Mouse (Mus musculus) forebrain, embryonic 12.5 days (tissue): Measurements from ENCODE around the gene Rhox4d. TPM values are rescaled to one million over a fixed set of nuclear protein-coding genes. Genes with fewer than 3 reads are reported as not detected.
"Not testable (repeated sequence)": the region's sequence is repeated elsewhere in the genome, so short reads cannot be mapped to it uniquely, and the experiment has no call there.

ENCODE experiments used
- ATAC-seq: fragments of 200-750 bp; cut with Nextera tagmentation; 2 replicates; pipeline ENCODE4 v1.8.0; 2017; ENCODE audit warnings: moderate TSS enrichment; ENCODE audit not compliant: low FRiP score
- H3K27ac ChIP-seq: fragments of 300-500 bp; sonication (generic); 2 replicates; pipeline ENCODE4 v1.5.1; 2016; ENCODE audit warnings: mild to moderate bottlenecking
- H3K27me3 ChIP-seq: fragments of 300-500 bp; sonication (generic); 2 replicates; pipeline ENCODE4 v1.6.1; 2016; ENCODE audit warnings: mild to moderate bottlenecking
- H3K36me3 ChIP-seq: fragments of 300-500 bp; sonication (generic); replicated peaks from 2 replicates; pipeline ENCODE4 v1.6.1; 2016; ENCODE audit warnings: mild to moderate bottlenecking
- H3K4me1 ChIP-seq: fragments of 300-500 bp; sonication (generic); 2 replicates; pipeline ENCODE4 v1.6.1; 2016
- H3K4me2 ChIP-seq: fragments of 300-500 bp; sonication (generic); 2 replicates; pipeline ENCODE4 v1.6.1; 2016; ENCODE audit warnings: mild to moderate bottlenecking, moderate library complexity
- H3K4me3 ChIP-seq: fragments of 300-500 bp; sonication (generic); replicated peaks from 2 replicates; pipeline ENCODE4 v1.5.1; 2016; ENCODE audit warnings: mild to moderate bottlenecking
- H3K9ac ChIP-seq: fragments of 300-500 bp; sonication (generic); 2 replicates; pipeline ENCODE4 v1.6.1; 2016; ENCODE audit warnings: mild to moderate bottlenecking
- H3K9me3 ChIP-seq: fragments of 300-500 bp; sonication (generic); 2 replicates; pipeline ENCODE4 v1.6.1; 2016
- WGBS: fragments of 180-500 bp; shearing (Covaris S2); methylation state at CpG from one replicate; pipeline ENCODE4 v1.1.7; 2016; 5-methylcytosine and 5-hydroxymethylcytosine counted together
- polyA plus RNA-seq: library from polyadenylated mRNA; unstranded; fragments of >200 nt; fragmentation: Nextera tagmentation; extraction: Ambion mirVana; gene quantifications from 2 replicates; pipeline ENCODE4 v1.2.1, GENCODE M21; 2016

Gene Rhox4d
- polyA plus RNA-seq, result not detected in 2 replicates

- not testable (repeated sequence) for H3K9me3 ChIP-seq, H3K4me1 ChIP-seq, H3K27ac ChIP-seq, H3K9ac ChIP-seq, ATAC-seq, H3K4me2 ChIP-seq, H3K27me3 ChIP-seq, H3K4me3 ChIP-seq, H3K36me3 ChIP-seq
- 96% methylated on average over 17 of the region's 18 CpGs for WGBS
These were observed at the start of gene Rhox4d for GRCm38 (mm10) chrX:37514059-37514458. TSS of gene Rhox4d (plus strand) at chrX:37514359.

DNA sequence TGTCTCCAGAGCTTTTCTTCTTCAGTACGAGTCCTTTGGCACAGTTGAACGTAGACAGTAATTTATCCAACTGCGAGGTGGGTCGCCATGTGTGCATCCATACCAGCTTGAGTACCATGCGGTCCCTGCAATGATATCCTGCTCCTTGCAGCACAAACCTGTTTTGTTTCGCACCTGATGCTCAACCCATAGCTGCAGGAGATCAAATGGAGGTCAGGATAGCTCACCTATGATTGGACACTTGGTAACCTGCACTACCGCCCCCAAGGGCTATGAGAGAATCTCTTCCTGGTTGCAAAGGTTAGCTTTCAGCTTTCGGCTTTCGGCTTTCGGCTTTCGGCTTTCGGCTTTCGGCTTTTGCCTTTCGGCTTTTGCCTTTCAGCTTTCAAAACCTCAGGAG is 34.1 kb upstream of the Rhox4d start, which contains the start of gene Rhox4c:
Rhox4c (plus strand) TSS at position 301 of the 400 bp plus-strand sequence.
- H3K4me3 ChIP-seq, H3K9me3 ChIP-seq, H3K27me3 ChIP-seq, H3K4me1 ChIP-seq, H3K36me3 ChIP-seq, H3K9ac ChIP-seq, ATAC-seq, H3K27ac ChIP-seq, H3K4me2 ChIP-seq: not testable (repeated sequence)
- 93% methylated on average over 14 of the region's 14 CpGs for WGBS

DNA sequence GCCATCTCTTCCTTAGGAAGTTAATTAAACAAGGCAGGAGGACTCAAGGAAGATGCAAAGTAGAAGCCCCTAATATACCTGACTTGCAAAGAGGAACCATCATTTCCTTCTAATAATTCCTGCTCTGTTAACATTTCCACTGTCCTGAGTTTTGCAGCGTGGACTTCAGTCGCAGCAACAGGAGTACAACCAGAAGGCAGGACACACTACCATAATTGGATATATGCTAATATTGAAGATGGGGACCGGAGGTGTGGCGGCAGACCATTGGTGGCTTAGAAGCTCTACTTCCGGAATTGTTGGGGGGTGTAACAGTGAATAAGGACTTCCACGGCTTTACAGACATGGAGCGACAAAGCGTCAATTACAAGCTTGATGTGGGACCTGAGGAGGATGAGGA is 16.0 kb downstream of the Rhox4d start, which contains the start of gene Rhox2e:
Rhox2e (plus strand) TSS at position 301 of the 400 bp plus-strand sequence.
- not testable (repeated sequence) for ATAC-seq, H3K36me3 ChIP-seq, H3K4me2 ChIP-seq, H3K4me1 ChIP-seq, H3K27ac ChIP-seq, H3K27me3 ChIP-seq, H3K9me3 ChIP-seq, H3K9ac ChIP-seq, H3K4me3 ChIP-seq
- 89% methylated on average over 2 of the region's 8 CpGs for WGBS

DNA sequence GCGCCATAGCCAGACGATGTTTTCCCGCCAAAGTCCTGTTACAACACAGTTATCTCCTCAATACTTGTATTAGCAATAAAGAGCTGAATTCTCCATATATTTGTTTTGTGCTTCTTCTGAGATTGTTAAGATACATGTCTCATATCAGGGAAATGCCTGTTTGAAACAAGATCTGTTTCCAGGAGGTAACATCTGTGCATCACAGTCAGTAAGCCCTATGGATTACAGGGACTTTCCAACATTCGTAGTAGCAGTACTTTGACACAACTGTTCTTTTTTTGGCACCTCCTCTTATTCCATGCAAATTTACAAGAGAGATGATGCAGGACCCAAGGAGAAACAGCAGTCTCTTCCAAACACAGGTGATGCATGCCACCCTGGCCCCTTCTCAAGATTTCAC is 27.6 kb downstream of the Rhox4d start, which contains the start of gene Rhox3e:
Rhox3e (plus strand) TSS at position 301 of the 400 bp plus-strand sequence.
- ATAC-seq, H3K4me1 ChIP-seq, H3K9ac ChIP-seq, H3K27me3 ChIP-seq, H3K27ac ChIP-seq, H3K9me3 ChIP-seq, H3K36me3 ChIP-seq, H3K4me2 ChIP-seq, H3K4me3 ChIP-seq: not testable (repeated sequence)
- 100% methylated on average over 1 of the region's 4 CpGs for WGBS

GRCm38 (mm10) chrX:37557112-37557511 is 43.0 kb downstream of the Rhox4d start, which contains the start of gene Rhox4e:
TSS of gene Rhox4e (plus strand) at chrX:37557412.
- WGBS, result 99% methylated on average over 10 of the region's 18 CpGs

More at GRCm38 (mm10) chrX:37557112-37557511, 43.0 kb downstream of the Rhox4d start, which contains the start of gene Rhox4e:
- H3K36me3 ChIP-seq, ATAC-seq, H3K27ac ChIP-seq, H3K27me3 ChIP-seq, H3K4me3 ChIP-seq, H3K9me3 ChIP-seq, H3K4me2 ChIP-seq, H3K9ac ChIP-seq, H3K4me1 ChIP-seq: not testable (repeated sequence)

Other genes starting within 250 kb of the Rhox4d start
- gene Rhox4a, start 249.0 kb upstream of the Rhox4d start, polyA plus RNA-seq, result not detected in 2 replicates
- gene Rhox3a2, start 134.3 kb upstream of the Rhox4d start, polyA plus RNA-seq, result not detected in 2 replicates
- gene Rhox4a2, start 123.5 kb upstream of the Rhox4d start, polyA plus RNA-seq, result 0.69 TPM in 1 of 2 replicates, not detected in the other
- not detected in 2 replicates for gene Rhox2b, start 102.3 kb upstream of the Rhox4d start, polyA plus RNA-seq
- gene Rhox4b, start 81.9 kb upstream of the Rhox4d start, polyA plus RNA-seq, result 0.24 and 0.27 TPM in 2 replicates
- gene Rhox2c, start 60.7 kb upstream of the Rhox4d start, polyA plus RNA-seq, result 0.54 and 0.70 TPM in 2 replicates
- gene Rhox3c, start 55.8 kb upstream of the Rhox4d start, polyA plus RNA-seq, result not detected in 2 replicates
- not detected in 2 replicates for gene Rhox4c, start 34.0 kb upstream of the Rhox4d start, polyA plus RNA-seq
- gene Rhox2d, start 20.9 kb upstream of the Rhox4d start, polyA plus RNA-seq, result not detected in 2 replicates
- not detected in 2 replicates for gene Rhox2e, start 16.1 kb downstream of the Rhox4d start, polyA plus RNA-seq
- gene Rhox3e, start 27.7 kb downstream of the Rhox4d start, polyA plus RNA-seq, result not detected in 2 replicates
- not detected in 2 replicates for gene Rhox4e, start 43.1 kb downstream of the Rhox4d start, polyA plus RNA-seq
- gene Rhox2f, start 57.0 kb downstream of the Rhox4d start, polyA plus RNA-seq, result 0.41 TPM in 1 of 2 replicates, not detected in the other
- not detected in 2 replicates for gene Rhox3f, start 66.6 kb downstream of the Rhox4d start, polyA plus RNA-seq
- not detected in 2 replicates for gene Rhox4f, start 93.3 kb downstream of the Rhox4d start, polyA plus RNA-seq
- gene Rhox3g, start 114.3 kb downstream of the Rhox4d start, polyA plus RNA-seq, result not detected in 2 replicates
- not detected in 2 replicates for gene Rhox2g, start 129.1 kb downstream of the Rhox4d start, polyA plus RNA-seq
- not detected in 2 replicates for gene Rhox4g, start 137.0 kb downstream of the Rhox4d start, polyA plus RNA-seq
- gene Rhox3h, start 154.4 kb downstream of the Rhox4d start, polyA plus RNA-seq, result not detected in 2 replicates
- gene Rhox2h, start 158.9 kb downstream of the Rhox4d start, polyA plus RNA-seq, result not detected in 2 replicates